Mouse (Mus musculus): Measurements from ENCODE around the gene Galnt10.

Gene Galnt10

GRCm38 (mm10) chr11:57747294-57748080, 102.2 kb downstream of the Galnt10 start:
- peak; percentile 10 to 21 for DNase-seq

GRCm38 (mm10) chr11:57753538-57754203, 108.4 kb downstream of the Galnt10 start:
- DNase-seq: no peak

- no peak for DNase-seq
These were observed 113.4 kb downstream of the Galnt10 start for GRCm38 (mm10) chr11:57758621-57759020.

GRCm38 (mm10) chr11:57760509-57761058, 115.3 kb downstream of the Galnt10 start:
- no peak for DNase-seq

GRCm38 (mm10) chr11:57761347-57761746, 116.1 kb downstream of the Galnt10 start:
- DNase-seq: no peak

DNA sequence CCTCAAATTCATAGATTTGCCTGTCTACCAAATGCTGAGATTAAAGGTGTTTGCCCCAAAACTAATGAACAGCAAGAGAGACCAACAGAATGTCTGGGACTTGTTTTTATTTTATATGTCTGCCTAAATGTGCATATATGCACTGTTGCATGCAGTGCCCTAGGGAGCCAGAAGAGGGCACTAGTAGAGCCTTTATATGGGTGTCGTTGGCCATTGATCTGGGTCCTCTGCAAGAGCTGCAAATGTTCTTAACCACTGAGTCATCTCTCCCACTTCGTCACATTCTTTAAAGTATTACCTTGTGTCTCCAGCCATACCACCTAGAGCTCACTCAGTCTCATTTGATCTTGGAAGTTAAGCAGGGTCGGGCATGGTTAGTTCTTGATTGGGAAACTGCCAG, 118.9 kb downstream of the Galnt10 start:
- no peak for DNase-seq

DNA sequence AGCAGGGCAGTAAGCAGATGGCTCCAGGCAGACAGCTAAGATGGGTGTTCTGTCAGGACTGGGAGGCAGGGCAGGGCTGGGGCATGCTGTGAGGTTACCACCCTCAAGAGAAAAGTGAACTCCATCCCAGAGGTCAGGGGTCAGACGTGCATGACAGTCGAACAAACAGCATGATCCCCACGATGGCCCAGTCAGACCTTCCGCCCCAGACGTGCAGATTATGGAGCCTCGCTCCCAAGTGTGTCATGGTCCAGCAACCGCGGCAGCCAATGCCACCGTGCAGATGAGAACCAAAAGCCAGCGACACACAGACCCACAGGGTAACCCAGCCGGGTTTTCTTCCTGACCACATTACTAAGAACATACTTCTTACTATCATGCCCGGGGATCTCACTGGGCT, 121.4 kb downstream of the Galnt10 start:
- no peak for DNase-seq

DNA sequence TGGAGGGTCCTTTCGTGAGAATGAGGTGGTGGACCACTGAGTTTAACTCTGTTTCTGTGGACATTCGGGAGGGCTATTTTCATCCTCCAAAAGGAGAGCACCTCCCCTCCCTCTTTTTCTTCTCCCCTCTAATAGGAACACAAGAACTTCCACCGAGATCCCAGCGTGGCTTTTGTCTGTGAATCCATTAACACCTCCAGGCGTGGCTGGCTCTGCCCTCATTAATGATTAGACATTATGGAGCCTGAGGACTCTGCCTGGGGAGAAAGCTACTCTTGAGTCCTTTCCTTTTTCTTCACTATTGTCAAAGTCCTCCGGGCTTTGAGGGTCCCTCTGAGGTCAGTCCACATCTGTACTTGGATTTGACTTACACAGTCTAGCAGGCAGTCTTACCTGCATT, 121.9 kb downstream of the Galnt10 start:
- no peak for DNase-seq

DNA sequence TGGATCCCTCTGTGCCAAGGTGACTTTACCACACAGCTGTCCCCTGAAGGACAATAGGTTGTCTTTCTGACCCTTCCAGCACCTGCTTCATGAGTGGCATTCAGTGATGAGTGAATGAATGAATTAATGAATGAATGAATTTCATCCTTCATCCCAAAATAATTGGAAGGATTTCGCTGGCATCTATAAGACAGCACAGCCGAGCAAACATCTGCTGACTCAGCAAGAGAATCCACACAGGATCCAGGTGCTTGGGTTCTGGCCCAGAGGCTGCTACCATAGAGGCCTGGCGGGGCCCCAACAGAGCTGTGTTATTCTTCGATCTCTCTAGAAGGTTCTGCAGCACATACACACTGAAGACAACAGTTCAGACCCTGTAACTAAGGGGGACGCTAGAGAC, 125.5 kb downstream of the Galnt10 start:
- no peak for DNase-seq

- no peak for DNase-seq
These were observed 126.4 kb downstream of the Galnt10 start for GRCm38 (mm10) chr11:57771676-57772075.

- DNase-seq: no peak
These were observed 128.2 kb downstream of the Galnt10 start for GRCm38 (mm10) chr11:57773479-57773878.

DNA sequence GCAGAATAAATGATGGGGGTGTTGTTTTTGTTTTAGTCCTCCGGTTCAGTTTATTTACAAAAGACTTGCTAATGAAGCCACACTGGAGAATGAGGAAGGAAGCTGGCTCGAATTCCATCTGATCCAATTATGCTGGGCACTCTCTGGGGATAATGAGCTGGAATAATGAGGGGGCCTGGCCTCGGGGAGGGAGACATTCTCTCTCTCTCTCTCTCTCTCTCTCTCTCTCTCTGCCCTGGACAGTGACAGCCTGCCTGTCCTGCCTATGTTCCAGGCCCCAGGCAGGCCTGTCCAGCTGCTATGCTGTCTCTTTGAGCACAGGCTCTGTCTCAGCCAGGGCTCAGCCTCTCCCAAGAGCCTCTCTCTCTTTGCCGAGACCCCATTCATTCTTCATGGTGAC, 128.7 kb downstream of the Galnt10 start:
- no peak for DNase-seq

- DNase-seq: no peak
These were observed 130.6 kb downstream of the Galnt10 start for GRCm38 (mm10) chr11:57775868-57776267.

DNA sequence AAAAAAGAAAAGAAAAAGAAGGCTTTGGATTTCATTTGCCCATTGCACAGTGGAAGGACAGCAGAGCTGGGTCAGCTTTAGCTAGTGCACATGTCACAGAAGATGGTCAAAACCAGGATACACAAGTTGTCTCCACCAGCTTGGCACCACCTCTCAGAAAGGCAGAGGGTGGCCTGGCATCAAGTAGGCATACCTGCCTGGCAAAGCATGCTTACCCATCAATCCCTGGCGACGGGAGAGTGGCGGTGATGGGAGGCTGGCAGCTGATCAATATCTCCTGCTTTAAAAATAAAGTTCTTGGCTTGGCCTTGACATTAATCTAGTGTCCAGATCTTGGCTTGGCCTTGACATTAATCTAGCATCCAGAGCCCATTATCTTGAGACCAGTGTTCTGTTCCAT, 131.3 kb downstream of the Galnt10 start:
- DNase-seq: no peak

DNA sequence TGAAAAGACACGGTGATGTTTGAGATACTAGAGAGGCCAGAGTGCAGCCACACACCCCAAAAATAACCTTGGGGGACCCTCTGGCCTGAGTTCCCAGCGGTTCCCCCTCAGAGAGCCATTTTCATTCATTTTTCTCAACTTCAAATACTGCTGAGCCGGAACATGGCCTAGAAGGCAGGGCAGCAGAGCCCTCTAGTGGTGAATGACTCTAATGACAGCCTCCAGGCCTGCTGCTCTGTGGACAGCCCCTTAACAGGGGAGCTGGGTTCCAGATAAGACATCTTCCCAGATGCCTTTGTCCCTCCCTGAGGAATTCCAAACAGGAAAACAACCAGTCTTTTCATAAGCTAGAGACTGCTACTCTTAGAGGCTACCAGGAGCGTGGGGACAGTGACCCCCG, 133.1 kb downstream of the Galnt10 start:
- DNase-seq: peak; percentile 12 to 24

GRCm38 (mm10) chr11:57779824-57780223, 134.6 kb downstream of the Galnt10 start:
- no peak for DNase-seq

GRCm38 (mm10) chr11:57786616-57787418, 141.6 kb downstream of the Galnt10 start:
- no peak for DNase-seq

GRCm38 (mm10) chr11:57787913-57788312, 142.7 kb downstream of the Galnt10 start:
- peak; percentile 37 to 60 for DNase-seq

GRCm38 (mm10) chr11:57790866-57791535, 145.8 kb downstream of the Galnt10 start:
- no peak for DNase-seq

DNA sequence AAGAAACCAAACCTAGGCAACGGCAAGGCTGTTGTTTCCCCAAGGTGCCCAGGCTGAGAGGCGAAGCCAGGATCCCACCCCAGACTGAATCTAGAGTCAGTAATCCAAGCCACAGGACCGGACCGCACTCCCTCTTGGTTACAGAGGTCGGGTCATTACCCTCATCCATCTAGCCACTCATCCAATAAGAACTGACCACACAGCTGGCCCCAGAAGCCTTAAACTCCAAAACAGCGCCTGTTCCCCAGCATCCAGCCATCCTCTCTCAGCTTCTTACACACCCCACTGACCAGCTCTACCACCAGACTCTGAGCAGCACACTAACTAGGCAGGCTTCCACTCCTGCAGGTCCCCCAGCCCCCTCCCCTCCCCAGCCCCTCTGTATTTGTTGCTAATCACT, 149.8 kb downstream of the Galnt10 start:
- no peak for DNase-seq

GRCm38 (mm10) chr11:57797828-57798227, 152.6 kb downstream of the Galnt10 start:
- DNase-seq: no peak

DNA sequence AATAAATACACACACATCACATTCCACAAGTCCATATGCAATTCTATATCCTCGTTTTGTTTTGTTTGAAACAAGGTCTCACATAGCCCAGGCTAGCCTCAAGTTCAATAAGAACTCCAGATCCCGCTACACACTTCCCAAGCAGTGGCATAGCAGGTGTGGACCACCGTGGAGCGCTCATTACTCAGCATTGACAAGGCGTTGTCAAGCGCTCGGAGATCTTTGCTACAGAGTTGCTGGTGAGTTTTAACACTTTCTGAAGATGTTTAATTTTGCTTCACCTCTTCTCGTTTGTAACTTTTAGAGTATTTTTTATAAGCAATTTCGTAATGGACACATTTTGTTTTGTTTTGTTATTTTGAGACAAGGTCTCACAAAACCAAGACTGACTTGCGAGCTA, 154.2 kb downstream of the Galnt10 start:
- no peak for DNase-seq
